Mouse (Mus musculus) frontal cortex, postnatal 10 days (tissue): ENCODE results near the gene Ldlr.

Source experiments
- DNase-seq, 2 experiments: peaks; one replicate each; pipeline ENCODE4 v3.0.0; 2022; ENCODE audit warnings: low spot score in 2 of 2, mixed read lengths in 1 of 2

Gene Ldlr

DNA sequence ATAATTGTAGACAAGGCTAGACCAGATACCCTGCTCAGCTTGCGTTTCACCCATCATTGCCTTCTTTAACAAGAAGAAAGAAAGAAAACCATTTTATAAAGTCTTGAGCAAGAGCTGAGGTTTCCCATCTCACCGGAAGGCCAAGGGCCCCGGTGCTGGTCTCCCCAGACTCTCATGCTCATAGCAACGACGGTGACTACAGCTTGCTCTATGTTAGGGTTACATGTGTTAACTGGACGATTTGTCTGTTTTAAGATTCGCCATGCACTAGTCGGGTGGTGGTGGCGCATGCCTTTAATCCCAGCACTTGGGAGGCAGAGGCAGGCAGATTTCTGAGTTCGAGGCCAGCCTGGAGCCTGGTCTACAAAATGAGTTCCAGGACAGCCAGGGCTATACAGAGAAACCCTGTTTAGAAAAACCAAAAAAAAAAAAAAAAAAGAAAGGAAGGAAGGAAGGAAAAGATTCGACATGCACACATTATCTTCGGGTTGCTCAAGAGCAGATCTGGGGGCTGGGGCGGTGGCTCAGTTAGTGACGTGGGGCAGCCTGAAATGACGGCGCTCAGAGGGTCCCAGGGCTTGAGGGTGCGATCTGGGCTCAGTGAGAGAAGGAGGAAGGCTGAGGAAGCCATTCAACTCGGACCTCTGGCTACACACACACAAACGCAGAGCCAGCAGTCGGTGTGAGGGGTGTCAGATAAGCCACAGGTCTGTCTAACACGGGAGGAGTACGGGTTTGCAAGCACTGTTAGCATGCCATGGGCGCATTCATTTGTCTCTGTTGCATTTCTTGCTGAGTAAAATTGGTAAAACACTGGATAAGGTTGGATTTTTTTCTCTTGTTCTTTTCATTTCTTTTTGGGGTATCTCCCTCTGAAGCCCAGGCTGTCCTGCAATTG lies 2.2 kb downstream of the Ldlr start:
- no peak for DNase-seq

DNA sequence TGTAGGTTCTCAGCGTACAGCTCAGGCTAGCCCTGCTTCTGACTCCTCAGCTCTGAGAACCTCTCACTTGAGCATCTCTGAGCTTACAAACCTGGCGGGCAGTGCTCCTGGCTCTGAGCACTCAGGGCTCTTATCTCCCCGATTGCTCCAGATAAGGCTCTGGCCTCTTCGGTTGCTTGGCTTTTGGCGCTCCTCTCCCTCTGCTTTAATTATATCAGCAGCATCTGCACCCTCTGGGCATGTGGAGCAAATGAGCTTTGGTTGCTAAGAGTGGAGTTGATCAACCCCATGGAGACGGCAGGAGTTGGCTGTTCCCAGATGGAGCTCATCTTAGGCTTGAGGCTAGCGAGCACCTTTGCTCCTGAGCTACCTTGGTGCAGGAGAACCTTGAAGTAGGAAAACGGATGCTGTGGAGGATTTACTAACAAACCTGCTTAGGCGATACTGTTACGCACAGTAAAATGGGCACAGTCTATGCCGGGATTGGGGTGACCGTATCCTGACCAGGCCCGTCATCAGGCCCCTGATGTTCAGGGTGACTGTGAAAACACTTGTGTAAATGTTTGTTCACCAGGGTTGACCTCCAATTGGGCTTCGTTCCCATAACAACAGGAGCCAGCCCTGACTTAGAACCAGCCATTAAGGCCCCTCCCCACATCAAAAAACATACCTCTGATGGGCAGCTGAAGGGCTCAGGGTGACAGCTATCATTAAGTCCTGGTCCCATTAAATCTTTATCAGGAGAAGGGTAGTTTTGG lies 3.1 kb downstream of the Ldlr start:
- no peak for DNase-seq

DNA sequence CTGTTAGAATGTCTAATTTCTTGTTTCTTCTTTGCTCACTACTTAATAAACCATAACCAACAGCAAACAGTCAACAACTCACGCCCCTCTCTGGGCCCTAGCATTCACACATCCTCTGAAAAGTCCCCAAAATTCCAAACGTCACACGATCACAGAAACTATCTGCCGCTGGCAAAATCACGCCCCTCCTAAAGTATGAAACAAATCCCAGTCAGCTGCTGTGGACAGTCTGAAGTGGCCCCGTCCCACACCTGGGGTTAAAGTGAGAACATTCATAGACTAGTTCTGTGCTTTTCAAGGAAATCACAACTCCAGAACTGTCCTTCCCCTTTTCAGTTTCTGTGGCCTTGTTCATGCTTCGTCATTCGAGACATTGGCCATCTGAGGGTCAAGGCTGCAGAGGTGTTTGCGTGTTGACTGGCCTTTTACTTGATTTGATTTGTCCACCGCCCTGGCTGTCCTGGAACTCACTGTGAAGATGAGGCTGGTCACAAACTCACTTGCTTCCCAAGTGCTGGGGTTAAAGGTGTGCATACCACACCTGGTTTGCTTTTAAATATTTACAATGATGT lies 5.1 kb downstream of the Ldlr start:
- no peak for DNase-seq

DNA sequence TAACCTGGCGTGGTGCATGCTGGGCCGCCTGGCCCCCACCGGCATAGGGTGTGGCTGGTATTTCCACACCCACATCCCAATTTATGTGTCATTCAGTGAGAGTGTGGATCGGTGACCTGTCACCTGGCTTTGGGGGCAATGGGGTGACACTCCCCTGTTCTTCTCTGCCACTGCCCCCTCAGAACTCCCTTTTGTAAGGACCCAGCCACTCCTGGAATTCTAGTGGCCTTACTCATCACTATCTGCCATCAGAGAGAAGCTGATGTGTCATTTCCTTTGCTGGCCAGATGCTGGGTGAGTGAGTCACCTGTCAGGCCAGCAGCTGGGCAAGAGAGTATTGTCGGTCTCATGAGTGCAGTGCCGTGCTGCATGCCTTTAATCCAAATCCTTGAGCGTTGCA lies 6.0 kb downstream of the Ldlr start:
- no peak for DNase-seq

DNA sequence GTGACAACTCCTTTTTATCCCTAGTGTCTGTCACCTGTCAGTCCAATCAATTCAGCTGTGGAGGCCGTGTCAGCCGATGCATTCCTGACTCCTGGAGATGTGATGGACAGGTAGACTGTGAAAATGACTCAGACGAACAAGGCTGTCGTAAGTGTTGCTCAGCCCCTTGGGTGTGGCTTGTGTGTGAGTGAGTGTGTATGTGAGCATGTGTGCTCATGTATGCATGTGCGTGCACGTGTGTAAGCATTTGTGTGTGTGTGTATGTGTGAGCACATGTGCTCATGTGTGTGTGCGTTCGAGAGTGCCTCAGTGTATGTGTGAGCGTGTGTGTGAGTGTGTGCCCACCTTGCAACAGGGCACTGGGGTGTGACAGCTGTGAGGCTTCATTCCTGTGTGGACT lies 9.0 kb downstream of the Ldlr start:
- DNase-seq, result no peak

DNA sequence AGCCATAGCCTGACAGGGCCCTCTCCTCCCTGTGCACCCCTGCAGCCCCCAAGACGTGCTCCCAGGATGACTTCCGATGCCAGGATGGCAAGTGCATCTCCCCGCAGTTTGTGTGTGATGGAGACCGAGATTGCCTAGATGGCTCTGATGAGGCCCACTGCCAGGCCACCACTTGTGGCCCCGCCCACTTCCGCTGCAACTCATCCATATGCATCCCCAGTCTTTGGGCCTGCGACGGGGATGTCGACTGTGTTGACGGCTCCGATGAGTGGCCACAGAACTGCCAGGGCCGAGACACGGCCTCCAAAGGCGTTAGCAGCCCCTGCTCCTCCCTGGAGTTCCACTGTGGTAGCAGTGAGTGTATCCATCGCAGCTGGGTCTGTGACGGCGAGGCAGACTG lies 10.2 kb downstream of the Ldlr start:
- DNase-seq, result no peak

DNA sequence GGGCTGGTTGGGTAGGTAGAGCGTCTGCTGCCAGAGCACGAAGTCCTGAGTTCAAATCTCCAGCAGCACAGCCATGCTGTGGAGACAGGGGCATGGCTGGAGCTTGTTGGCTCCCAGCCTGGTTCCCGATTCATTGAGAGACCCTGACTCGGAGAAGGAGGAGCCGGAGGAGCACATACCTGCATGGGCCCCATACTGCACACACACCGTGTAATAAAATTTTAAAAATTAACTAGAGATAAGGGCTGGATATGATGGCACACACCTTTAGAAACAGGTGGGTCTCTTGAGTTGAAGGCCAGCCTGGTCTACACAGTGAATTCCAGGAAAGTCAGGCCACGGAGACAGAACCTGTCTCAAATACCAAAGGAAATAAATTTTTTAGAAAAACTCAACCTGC lies 10.7 kb downstream of the Ldlr start:
- no peak for DNase-seq

DNA sequence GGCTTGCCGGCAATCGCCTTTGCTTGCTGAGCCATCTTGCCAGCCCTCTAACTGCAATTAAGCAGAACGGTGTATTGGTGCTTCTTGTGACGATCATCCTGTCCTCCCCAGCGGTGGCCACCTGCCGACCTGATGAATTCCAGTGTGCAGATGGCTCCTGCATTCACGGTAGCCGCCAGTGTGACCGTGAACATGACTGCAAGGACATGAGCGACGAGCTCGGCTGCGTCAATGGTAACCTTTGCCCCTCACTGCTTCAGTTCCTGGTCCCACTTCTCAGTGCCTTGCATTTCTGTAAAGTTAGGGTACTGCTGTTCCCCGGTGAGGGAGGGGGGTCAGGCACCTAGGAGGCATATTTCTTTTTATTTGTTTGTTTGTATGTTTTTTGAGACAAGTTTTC lies 11.8 kb downstream of the Ldlr start:
- DNase-seq, result no peak

DNA sequence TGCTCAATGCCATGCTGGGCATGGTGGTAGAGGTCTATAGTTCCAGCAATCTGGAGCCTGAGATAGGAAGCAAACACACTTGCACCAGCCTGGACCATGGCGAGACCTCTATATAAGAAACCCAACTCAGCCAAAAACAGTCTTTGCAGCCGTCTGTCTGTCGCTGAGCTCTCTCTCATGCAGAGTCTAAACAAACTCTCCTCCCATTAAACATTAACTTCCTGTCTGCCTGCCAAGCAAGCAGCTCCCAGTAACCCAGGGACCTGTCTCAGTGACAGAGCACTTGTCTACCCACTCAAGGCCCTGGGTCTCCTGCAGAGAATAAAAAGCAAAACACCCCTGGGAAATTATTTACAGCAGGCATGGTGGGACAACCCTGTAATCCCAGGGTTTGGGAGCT lies 13.3 kb downstream of the Ldlr start:
- no peak for DNase-seq

DNA sequence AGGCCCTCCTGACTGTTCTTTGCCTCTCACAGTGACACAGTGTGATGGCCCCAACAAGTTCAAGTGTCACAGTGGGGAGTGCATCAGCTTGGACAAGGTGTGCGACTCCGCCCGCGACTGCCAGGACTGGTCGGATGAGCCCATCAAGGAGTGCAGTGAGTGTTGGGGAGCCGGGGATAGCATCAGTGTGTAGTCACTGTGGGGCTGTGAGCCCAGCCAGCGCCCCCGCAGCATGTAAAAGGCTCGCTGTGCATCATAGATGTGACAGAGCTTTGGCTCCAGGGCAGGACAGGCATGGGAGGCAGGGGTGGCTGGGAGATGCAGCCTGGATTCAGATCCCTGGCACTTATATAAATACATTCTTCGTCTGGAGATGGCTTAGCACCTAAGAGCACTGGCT lies 13.9 kb downstream of the Ldlr start:
- DNase-seq, result no peak

DNA sequence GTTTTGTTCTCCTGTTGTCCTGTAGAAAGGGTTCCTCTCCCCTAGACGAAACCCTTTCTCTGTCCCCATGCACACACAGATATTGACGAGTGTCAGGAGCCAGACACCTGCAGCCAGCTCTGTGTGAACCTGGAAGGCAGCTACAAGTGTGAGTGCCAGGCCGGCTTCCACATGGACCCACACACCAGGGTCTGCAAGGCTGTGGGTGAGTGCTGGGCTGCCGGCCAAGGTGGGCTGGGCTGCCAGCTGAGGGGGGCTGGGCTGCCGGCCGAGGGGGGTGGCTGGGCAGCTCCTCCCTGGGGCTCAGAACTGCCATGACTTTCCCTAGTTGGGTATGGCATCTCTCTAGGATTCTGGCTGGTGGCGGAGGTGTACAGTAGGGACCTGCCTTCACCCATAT lies 15.5 kb downstream of the Ldlr start:
- DNase-seq, result no peak

DNA sequence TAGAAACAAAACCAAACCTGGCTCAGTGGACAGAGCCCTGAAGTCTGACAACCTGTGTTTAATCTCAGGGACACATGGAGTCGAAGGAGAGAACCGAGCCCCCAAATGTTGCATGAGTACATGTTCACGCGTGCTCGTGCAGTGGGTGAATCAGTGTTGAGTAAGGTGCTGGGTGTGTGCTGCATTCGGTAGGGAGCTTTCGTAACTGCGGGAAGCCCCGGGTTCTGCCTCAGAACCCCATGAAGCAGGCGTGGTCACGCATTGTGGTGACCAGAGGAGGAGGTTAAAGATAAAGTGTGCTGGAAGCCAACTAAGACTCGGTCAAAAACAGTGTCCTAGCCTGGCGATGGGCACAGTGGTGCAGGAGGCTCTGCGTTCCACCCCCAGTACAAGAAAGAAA lies 17.1 kb downstream of the Ldlr start:
- no peak for DNase-seq

DNA sequence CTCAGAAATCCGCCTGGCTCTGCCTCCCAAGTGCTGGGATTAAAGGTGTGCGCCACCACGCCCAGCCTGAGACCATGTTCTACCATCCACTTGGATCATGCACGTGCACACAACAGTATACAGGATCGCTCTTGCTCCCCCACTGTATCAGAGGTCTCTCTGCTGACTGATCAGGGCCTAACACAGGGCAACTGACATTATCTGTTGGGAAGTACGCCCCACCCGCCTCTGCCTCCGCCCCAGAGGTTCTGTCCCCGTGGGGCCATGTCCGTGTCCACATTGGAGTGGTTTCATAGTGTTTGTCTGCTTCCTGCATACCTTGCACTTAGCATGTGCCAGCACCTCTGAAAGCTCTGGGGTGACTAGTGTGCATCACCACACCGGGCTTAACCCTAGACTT lies 18.2 kb downstream of the Ldlr start:
- no peak for DNase-seq

DNA sequence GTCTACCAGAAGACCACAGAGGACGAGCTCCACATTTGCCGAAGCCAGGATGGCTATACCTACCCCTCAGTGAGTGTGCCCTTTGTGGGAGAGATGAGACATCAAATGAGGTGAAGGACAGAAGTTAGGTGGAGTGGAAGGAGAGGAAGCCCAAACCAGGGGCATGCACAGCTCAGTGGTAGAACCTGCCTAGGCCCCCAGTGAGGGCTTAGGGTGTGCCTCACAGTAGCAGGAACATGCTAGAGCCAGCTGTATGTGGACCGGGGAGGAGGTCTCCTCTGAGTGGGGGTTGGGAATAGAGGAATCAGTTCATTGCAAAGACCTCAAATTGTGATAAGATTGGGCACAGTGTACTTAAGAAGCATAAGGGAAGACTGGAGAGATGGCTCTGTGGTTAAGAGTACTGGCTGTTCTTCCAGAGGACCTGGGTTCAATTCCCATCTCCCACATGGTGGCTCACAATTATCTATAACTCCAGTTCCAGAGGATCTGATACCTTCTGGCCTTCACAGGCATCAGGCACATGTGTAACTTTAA lies 24.0 kb downstream of the Ldlr start:
- DNase-seq, result no peak

DNA sequence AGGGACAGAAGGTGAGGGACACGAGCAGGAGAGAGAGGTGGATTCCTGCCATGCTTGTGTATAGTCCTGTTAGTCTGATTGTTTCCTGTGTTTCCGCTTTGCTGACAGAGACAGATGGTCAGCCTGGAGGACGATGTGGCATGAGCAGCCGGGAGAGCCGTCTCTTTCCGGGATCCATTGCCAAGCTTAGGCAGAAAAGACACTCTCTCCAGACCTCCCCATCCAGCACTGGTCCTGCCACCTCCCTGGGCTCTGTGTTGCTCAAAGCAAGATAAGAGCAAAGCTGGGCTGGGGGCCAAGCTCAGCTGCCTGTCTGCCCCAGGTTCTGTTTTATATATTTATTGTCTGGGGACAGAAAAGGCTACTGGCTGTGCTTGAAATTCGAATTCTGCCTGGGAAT lies 24.8 kb downstream of the Ldlr start:
- no peak for DNase-seq

DNA sequence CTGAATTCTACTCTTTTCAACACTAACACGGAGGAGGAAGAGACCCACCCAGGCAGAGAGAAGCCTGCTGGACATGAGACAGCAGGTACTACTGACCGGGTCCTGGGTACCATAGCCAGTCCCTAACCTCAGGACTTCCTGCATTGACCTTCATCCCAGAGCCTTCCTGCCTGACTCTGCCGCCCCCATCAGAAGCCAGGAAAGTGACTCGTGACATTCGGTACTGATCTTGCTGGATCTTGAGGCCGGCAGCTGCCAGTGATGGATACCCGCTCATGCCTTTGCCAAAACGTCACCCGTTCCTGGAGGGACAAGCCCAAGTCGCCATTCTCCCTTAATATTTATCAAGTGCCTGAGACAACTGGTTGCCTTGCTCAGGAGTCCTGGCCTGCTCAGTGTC lies 25.2 kb downstream of the Ldlr start:
- no peak for DNase-seq

DNA sequence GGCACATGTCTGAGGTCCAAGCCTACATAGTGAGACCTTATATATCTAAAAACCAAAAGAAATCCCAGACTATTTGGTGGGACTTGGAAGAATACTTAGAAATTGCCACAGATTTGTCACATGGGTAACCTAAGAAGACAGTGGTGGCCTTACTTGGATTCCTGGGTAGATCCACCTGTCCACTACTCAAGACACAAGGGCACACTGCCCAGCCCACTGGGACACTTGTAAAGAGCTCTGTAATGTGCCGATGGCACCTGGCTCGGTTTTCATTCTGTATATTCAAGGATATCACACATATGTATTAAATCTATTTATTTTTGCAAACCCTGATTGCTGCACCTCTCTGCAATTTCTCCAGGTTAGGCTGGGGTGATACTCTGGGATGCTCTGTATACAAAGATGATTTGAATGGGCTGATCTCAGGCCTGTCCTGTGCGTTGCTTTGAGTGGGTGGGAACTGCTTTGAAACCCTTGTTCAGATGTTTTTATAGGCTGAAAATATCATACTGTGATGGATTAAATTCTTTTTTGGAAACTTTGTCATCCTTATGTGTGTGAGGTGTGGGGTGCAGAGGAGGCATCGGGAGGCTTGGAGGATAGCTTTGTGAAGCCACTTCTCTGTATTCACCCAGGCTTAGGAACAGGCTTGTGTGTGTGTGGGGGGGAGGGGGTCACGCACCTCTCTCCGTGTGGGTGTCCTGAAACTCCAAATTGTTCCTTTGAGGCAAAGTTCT lies 26.3 kb downstream of the Ldlr start:
- no peak for DNase-seq

DNA sequence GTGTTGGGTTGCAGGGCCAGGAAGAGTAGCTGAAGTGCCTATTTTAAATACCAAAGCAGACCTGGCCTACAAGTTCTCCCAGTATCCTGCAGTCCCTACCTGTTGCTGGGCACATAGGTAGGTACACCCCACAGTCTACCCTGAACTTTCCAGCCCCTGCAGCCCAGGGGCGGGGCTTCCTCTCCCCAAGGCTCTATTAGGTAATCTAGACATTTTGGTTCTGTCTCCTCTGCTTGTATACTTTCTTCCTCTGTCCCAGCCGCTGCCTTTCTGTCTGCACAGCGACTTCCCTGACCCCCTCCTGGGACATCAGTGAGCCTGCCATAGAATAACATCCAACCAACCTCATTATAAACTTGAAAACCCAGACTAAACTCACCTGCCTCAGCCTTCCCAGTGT lies 27.1 kb downstream of the Ldlr start:
- no peak for DNase-seq

DNA sequence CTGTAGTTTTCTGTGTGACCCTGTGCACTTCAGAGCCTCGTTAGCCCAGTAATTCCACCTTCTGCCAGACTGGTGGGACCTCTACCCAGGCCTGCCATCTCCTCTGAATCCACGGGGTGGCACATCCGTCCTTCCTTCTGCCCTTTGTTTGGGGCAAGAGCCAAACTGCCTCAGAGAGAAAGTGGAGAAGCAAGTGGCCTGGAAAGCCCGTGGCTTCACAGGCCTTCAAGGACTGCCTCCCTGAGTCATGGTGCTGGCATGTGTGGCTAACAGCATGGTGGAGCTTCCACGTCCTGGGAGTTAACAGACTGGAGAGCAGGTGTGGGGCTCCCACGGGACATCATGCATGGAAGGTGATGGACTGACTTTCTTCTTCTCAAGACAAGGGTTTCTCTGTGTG lies 28.1 kb downstream of the Ldlr start:
- no peak for DNase-seq

DNA sequence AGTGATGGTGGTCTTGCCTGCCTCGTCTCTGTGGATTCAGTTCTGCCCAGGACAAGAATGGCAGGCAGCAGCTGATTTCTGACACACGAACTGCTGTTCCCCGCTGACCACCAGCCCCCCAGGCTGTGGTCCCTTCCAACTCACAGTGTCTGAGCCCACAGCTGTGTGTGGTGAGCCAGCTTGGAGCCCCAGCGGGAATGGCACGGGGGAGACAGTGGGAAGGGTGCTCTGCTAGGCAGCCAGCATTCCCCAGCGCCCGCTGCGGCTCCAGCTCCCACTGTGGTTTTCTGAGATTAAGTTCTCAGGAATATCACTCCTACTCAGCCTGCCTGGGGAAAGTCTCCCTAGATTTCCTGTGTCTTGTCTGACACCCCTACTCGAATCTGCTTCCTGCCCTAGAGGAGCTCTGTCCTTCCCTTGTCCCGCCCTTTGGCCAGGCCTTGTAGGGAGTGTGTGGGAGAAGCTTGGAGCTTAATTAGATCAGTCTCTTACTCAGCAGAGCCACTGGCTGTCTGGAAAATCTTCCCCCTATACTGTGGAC lies 29.0 kb downstream of the Ldlr start:
- DNase-seq, result no peak

DNA sequence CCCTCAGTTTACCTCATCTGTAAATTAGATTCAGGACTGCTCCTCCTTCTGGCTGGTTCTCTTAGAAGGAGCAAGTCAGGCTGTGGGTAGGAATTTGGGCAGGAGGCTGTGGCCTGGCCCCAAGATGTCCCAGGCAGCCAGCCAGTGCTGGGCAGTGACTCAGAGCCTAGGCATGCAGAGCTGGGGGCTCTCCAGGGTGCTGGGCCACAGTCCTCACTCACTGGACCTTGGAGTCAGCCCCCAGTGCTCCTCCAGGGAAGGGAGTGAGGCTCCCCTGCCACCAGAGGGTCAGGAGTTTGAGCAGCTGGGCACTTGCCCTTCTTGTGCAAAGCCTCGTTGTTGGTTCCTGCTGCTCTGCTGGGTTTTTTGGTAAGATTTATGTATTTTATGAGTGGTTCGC lies 30.7 kb downstream of the Ldlr start:
- peak in 1 of 2 experiments; percentile 39 for DNase-seq
